Mouse (Mus musculus) small intestine, adult 2 months (tissue): ENCODE results near the gene Paox.

Experiments
- CTCF ChIP-seq: fragments of 200-500 bp; IDR thresholded peaks from 2 replicates; pipeline ENCODE4 v1.5.1; 2012; ENCODE audit warnings: low read depth, mild to moderate bottlenecking, control low read depth, inconsistent platforms, low read length, moderate library complexity, mixed read lengths; ENCODE audit not compliant: insufficient replicate concordance, insufficient read length; ENCODE audit errors: extremely low read depth
- POLR2A ChIP-seq: fragments of 200-500 bp; IDR thresholded peaks from 2 replicates; pipeline ENCODE4 v1.6.1; 2012; ENCODE audit warnings: low read depth, mild to moderate bottlenecking, control low read depth, inconsistent platforms, low read length, moderate library complexity

- TF ChIP-seq POLR2A (peak; percentile 38; the same call in 1 of the 2 replicates), CTCF (no peak)
Measured at GRCm38 (mm10) chr7:140125278-140126021, 9.9 kb downstream of the Paox start.
